Mouse (Mus musculus): ENCODE data around the gene Cd151. TPM values are rescaled to one million over a fixed set of nuclear protein-coding genes. Genes with fewer than 3 reads are reported as not detected.

Cd151 gene
- total RNA-seq, 2 experiments from 2014 or later, result 82.6 to 90.7 TPM

DNA sequence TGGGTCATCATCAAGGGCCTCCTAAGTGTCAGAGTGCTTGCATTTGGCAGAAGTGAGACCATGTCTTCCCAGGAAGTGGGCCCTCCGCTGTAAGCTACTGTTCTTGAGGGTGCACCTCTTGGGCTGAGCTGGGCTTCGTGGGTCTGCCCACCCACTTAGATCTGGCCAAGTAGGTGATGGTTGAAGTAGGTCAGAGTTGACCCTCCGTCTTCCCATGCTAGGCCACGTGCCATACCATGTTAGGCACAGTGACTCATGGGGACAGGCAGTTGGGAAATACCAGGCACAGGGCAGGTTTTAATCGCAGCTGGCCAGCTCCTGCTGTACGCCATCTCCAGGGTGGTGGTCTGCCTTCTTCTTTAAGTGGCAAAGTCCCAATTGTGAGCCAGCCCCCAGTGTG, 10.5 kb upstream of the Cd151 start:
- DNase-seq (ENCODE audit: low spot score), result peak; percentile 63

DNA sequence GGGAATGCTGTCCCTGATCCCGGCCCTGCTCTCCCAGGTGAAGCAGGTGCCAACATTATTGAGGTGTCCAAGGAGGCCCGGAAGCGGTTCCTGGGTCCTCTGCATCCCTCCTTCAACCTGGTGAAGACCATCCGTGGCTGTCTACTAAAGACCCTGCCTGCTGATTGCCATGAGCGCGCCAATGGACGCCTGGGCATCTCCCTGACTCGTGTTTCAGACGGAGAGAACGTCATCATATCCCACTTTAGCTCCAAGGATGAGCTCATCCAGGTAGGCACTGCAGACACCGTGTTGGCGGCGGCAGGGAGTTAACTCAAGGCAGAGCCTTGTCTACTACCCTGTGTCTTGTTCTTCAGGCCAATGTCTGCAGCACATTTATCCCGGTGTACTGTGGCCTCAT, 10.0 kb upstream of the Cd151 start:
- DNase-seq (ENCODE audit: low spot score), result no peak

DNA sequence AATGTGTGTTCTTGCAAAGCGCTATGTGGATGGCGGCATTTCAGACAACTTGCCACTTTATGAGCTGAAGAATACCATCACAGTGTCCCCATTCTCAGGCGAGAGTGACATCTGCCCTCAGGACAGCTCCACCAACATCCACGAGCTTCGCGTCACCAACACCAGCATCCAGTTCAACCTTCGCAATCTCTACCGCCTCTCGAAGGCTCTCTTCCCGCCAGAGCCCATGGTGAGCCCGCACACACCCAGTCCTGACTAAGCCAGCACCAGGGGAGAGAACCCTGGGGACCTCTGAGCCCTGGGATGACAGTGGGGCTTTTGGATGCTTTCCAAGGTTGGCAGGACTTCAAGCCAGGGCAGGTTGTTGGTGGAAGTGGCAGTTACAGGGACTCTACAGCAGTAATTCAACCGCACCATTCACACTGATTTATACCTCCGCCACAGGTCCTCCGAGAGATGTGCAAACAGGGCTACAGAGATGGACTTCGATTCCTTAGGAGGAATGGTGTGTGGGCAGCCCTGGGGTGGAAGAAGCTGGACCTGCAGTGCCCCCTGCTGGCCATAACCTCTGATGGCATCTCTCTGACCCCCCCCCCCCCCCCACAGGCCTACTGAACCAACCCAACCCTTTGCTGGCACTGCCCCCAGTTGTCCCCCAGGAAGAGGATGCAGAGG, 9.1 kb upstream of the Cd151 start:
- no peak for DNase-seq (ENCODE audit: low spot score)

DNA sequence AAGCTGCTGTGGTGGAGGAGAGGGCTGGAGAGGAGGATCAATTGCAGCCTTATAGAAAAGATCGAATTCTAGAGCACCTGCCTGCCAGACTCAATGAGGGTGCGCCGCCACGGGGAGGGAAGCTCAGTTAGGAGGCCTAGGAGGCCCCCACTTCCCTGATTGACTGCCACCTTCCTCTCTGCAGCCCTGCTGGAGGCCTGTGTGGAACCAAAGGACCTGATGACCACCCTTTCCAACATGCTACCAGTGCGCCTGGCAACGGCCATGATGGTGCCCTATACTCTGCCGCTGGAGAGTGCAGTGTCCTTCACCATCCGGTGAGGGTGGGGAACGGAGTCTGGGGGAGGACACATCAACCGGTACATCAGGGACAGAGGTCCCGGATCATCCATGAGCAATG, 8.5 kb upstream of the Cd151 start:
- DNase-seq (ENCODE audit: low spot score), result no peak

GRCm38 (mm10) chr7:141459301-141459711, 7.9 kb upstream of the Cd151 start:
- peak; percentile 31 for DNase-seq (ENCODE audit: low spot score)

- DNase-seq (ENCODE audit: low spot score), result peak; percentile 51
Measured at GRCm38 (mm10) chr7:141460001-141460390, 7.2 kb upstream of the Cd151 start.

GRCm38 (mm10) chr7:141460391-141461113, 6.6 kb upstream of the Cd151 start, which contains the start of gene Cracr2b:
Gene Cracr2b (plus strand): TSS chr7:141461094.
- DNase-seq (ENCODE audit: low spot score), result peak; percentile 57

GRCm38 (mm10) chr7:141461521-141462332, 5.5 kb upstream of the Cd151 start:
- DNase-seq (ENCODE audit: low spot score), result no peak

GRCm38 (mm10) chr7:141462333-141462821, 4.8 kb upstream of the Cd151 start:
- peak; percentile 43 for DNase-seq (ENCODE audit: low spot score)

GRCm38 (mm10) chr7:141463824-141464602, 3.2 kb upstream of the Cd151 start:
- peak; percentile 48 for DNase-seq (ENCODE audit: low spot score)

- no peak for DNase-seq (ENCODE audit: low spot score)
Measured at GRCm38 (mm10) chr7:141464603-141465201, 2.5 kb upstream of the Cd151 start.

DNA sequence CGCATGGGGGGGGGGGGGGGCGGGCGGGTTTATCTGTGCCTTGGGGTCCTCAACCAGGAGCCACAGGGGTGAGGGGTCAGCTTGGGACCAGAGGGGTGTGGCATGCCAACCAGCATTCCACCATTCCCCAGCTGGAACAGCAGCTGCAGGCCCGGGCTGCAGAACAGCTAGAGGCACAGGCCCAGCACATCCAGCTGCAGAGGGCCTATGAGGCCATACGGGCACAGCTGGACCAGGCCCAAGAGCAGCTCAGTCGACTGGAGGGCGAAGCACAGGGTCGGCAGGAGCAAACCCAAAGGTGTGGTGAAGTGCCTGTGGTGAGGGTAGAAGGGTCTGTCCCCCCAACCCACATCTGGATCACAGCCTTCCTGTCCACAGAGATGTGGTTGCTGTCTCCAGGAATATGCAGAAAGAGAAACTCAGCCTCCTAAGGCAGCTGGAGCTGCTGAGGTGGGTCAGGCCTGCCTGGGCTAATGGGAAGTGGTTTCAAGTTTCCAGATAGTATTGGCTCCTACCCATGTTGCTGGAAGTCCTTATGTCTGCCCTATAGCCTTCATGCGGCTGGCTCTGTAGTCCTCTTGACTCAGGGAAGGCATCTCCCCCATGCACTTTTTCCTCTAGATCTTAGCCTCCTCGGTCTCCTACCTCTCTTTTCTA, 1.7 kb upstream of the Cd151 start:
- DNase-seq (ENCODE audit: low spot score), result no peak

GRCm38 (mm10) chr7:141466045-141466394, 1.2 kb upstream of the Cd151 start:
- DNase-seq (ENCODE audit: low spot score), result peak; percentile 32

GRCm38 (mm10) chr7:141466607-141467148, 514 bp upstream of the Cd151 start:
- DNase-seq (ENCODE audit: low spot score), result no peak

DNA sequence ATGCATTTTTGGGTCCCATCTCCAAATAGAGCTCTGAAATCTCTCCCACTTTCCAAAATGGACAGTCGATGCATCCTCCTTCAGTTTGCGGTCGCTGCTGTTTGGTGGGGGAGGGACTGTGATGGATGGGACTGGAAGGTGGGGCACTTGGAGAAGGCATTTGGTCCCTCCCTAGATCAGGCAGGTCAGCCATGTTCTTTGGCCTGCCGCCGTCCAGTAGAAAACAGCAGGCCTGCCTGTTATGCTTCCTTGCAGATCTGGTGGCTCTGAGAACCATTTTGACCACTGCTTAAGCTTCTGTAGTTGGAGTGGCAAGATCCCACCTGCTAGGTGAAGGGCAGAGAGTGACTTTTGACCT, 951 bp downstream of the Cd151 start:
- DNase-seq (ENCODE audit: low spot score), result no peak

- peak; percentile 67 for DNase-seq (ENCODE audit: low spot score)
Measured at GRCm38 (mm10) chr7:141468522-141469211, 1.5 kb downstream of the Cd151 start.

- no peak for DNase-seq (ENCODE audit: low spot score)
Measured at GRCm38 (mm10) chr7:141469352-141469751, 2.2 kb downstream of the Cd151 start.

DNA sequence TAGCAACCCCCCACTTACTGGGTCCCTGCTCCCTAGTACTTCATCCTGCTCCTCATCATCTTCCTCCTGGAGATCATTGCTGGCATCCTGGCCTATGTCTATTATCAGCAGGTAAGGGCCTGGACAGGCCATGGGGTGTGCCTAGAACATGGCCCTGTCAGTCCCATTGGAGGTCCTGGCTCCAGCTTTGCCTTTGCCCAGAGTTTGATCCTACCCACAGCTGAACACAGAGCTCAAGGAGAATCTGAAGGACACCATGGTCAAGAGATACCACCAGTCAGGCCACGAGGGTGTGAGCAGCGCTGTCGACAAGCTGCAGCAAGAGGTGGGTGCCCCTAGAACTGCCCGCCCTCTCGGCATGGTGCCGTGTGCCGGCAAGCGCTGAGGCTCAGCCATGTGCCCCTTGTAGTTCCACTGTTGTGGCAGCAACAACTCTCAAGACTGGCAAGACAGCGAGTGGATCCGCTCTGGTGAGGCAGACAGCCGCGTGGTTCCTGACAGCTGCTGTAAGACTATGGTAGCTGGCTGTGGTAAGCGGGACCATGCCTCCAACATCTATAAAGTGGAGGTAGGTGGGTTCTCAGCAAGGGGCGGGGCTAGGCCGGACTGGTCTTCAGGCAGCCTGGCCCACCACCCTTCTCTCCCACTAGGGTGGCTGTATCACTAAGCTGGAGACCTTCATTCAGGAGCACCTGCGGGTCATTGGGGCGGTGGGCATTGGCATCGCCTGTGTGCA, 2.9 kb downstream of the Cd151 start:
- DNase-seq (ENCODE audit: low spot score), result no peak

GRCm38 (mm10) chr7:141470637-141470944, 3.4 kb downstream of the Cd151 start:
- DNase-seq (ENCODE audit: low spot score), result no peak

All from gastrocnemius, adult 18-20 months (tissue).